Mouse (Mus musculus) myocyte (in vitro differentiated cells): ENCODE results near the gene Pbp2.

Source experiments
- E2F4 ChIP-seq: IDR thresholded peaks from one replicate; pipeline ENCODE4 v1.6.1; 2011; ENCODE audit warnings: mild to moderate bottlenecking, control low read depth, moderate library complexity; ENCODE audit not compliant: insufficient read depth
- MAX ChIP-seq: IDR thresholded peaks from one replicate; pipeline ENCODE4 v1.6.1; 2011; ENCODE audit warnings: low read depth, mild to moderate bottlenecking, control low read depth
- MYOD1 ChIP-seq, 3 experiments: IDR thresholded peaks; one replicate each; pipeline ENCODE4 v1.6.1; 2011; ENCODE audit warnings: control low read depth in 2 of 3, low read depth in 2 of 3, mild to moderate bottlenecking in 2 of 3, moderate library complexity in 1 of 3; ENCODE audit not compliant: insufficient read length in 2 of 3, control insufficient read depth in 1 of 3
- POLR2A ChIP-seq: IDR thresholded peaks from one replicate; pipeline ENCODE4 v1.6.1; 2011; ENCODE audit warnings: low read depth, mild to moderate bottlenecking, control low read depth, moderate library complexity; ENCODE audit not compliant: insufficient read length
- POLR2AphosphoS2 ChIP-seq: IDR thresholded peaks from one replicate; pipeline ENCODE4 v1.6.1; 2011; ENCODE audit warnings: low read depth, control low read depth; ENCODE audit not compliant: insufficient read length
- REST ChIP-seq: IDR thresholded peaks from one replicate; pipeline ENCODE4 v1.6.1; 2011; ENCODE audit warnings: mild to moderate bottlenecking, control low read depth, moderate library complexity; ENCODE audit not compliant: insufficient read depth, insufficient read length
- TCF12 ChIP-seq: IDR thresholded peaks from one replicate; pipeline ENCODE4 v1.6.1; 2011; ENCODE audit warnings: mild to moderate bottlenecking, control low read depth; ENCODE audit not compliant: poor library complexity, insufficient read depth, severe bottlenecking
- USF1 ChIP-seq: IDR thresholded peaks from one replicate; pipeline ENCODE4 v1.6.1; 2011; ENCODE audit warnings: low read depth, mild to moderate bottlenecking, control low read depth, moderate library complexity

- TF ChIP-seq POLR2A (no peak), MAX (no peak), TCF12 (no peak), POLR2AphosphoS2 (no peak), USF1 (no peak), MYOD1 (IDR thresholded peaks at IDR 0.05; ENCODE audit: control insufficient read depth in 1 of 3, insufficient read length in 2 of 3, low read depth in 2 of 3) (no peak), E2F4 (no peak), REST (no peak)
These were observed at the start of gene Pbp2 for GRCm38 (mm10) chr6:135310305-135310704.
